Mouse (Mus musculus) lung, adult 2 months (tissue): ENCODE measurements around the gene Cep97.
"Not testable (repeated sequence)": the region's sequence is repeated elsewhere in the genome, so short reads cannot be mapped to it uniquely, and the experiment has no call there.

ENCODE experiments used
- CTCF ChIP-seq: fragments of 200-500 bp; IDR thresholded peaks from 2 replicates; pipeline ENCODE4 v1.5.1; 2011; ENCODE audit warnings: mild to moderate bottlenecking, low read length, control low read depth; ENCODE audit not compliant: insufficient read depth
- POLR2A ChIP-seq: fragments of 200-500 bp; IDR thresholded peaks from 2 replicates; pipeline ENCODE4 v1.6.1; 2011; ENCODE audit warnings: low read depth, mild to moderate bottlenecking, control low read depth, low read length, borderline replicate concordance; ENCODE audit errors: extremely low read depth

DNA sequence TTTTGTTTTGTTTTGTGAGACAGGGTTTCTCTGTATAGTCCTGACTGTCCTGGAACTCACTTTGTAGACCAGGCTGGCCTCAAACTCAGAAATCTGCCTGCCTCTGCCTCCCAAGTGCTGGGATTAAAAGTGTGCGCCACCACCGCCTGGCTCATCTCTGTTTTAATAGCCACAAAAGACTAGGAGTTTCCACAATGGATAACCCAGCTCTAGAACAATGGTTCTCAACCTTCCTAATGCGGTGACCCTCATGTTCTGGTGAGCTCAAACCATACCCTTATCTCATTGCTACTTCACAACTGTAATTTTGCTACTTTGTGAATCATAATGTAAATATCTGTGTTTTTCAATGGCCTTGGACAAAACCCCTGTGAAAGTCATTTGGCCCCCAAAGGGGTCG, 75.2 kb downstream of the Cep97 start:
- TF ChIP-seq POLR2A, CTCF: not testable (repeated sequence)
